Mouse (Mus musculus) gastrocnemius, postnatal 14 days (tissue): Measurements from ENCODE around the gene Ttc21a. TPM values are rescaled to one million over a fixed set of nuclear protein-coding genes. Genes with fewer than 3 reads are reported as not detected.

Experiments used
- DNase-seq: peaks from one replicate; pipeline ENCODE4 v3.0.0; 2021; ENCODE audit warnings: mixed read lengths
- intact Hi-C: fragments of 180-260 bp; cut with DNase I; formaldehyde crosslinking; loops from one replicate; pipeline ENCODE4 v1.15.1; 2025; ENCODE audit warnings: low total_unique reads
- total RNA-seq, 2 experiments: library from RNA; stranded (reverse); gene quantifications; 2 replicates each; pipeline ENCODE4 v1.2.3; 2021

Gene Ttc21a
- total RNA-seq, 2 experiments from 2014 or later = not detected

DNA sequence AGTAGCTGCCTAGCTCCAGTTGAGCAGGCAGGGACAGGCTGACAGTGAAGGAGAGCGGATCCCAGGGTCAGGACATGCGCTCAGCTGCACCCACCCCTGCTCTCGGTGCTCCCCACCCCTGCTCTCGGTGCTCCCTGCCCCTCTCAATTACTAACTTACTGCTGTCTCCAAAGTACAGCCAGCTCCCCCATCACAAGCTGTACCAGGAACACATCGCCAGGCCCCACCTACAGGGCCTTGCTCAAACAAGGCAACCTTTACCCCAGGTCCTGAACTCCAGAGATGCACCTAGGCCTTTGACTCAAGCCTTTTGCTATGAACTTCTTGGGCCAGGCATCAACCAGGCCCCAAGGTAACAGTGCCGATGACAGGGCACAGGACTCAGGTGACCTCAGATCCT, 3.7 kb upstream of the Ttc21a start:
- DNase-seq = no peak
- intact Hi-C loops = no loop called here

- intact Hi-C loops = no loop called here
- no peak for DNase-seq
These were observed 1.1 kb downstream of the Ttc21a start for GRCm38 (mm10) chr9:119938496-119938895.

GRCm38 (mm10) chr9:119939646-119940045, 2.2 kb downstream of the Ttc21a start:
- no peak for DNase-seq
- intact Hi-C loops = no loop called here

DNA sequence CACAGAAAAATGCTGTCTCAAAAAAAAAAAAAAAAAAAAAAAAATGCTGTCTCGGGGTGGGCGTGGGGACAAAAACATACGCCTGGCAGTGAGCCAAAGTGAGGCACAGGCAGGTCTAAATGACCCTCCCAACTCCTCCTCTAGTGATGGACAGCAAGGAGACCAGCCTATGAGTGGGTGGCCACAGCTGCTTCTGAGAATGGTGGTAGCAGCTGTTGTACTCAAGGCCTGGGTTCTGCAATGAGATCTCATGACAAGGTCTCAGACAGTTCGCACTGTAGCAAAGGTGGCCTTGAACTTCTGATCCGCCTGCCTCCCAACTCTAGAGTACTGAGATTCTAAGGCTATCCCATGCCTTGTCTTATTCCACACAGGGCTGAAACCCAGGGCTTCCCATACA, 4.0 kb downstream of the Ttc21a start:
- no peak for DNase-seq
- intact Hi-C loops = no loop called here

DNA sequence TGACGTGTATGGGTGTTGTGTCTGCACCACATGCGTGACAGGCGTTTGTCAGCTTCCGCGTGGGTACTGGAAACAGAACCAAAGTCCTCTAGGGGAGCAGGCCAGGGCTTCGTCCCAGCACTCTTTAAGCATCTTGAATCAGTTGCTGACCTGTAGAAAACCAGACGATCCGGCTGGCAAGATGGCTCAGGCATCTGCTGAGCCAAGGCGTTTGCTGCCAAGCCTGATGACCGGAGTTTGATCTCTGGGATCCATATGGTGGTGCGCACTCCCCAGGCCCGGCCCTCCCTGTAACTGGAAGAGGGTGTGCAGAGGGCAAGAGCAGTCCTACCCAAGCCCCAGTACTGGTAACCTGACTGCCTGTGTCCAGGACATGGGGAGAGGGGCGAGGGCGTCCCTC, 4.5 kb downstream of the Ttc21a start:
- no peak for DNase-seq
- intact Hi-C loops = no loop called here

DNA sequence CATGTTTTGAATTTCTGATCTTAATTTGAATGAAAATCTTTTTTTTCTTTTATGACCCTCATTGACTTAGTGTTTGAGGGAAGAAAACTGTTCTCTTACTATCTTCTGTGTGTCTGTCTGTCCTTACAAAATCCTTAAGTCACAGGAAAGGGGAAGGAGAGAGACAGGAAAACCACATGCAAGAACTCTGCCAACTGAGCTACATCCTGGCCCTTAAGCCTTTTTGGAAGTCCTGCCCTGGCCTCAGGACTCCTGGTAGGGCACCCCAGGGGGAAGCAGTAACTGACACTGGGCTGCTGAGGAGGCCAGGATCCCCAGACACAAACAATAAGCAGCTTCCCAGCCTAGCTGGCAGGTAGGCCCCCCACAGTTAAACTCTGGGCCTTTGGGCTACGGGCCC, 5.9 kb downstream of the Ttc21a start:
- intact Hi-C loops = no loop called here
- no peak for DNase-seq

DNA sequence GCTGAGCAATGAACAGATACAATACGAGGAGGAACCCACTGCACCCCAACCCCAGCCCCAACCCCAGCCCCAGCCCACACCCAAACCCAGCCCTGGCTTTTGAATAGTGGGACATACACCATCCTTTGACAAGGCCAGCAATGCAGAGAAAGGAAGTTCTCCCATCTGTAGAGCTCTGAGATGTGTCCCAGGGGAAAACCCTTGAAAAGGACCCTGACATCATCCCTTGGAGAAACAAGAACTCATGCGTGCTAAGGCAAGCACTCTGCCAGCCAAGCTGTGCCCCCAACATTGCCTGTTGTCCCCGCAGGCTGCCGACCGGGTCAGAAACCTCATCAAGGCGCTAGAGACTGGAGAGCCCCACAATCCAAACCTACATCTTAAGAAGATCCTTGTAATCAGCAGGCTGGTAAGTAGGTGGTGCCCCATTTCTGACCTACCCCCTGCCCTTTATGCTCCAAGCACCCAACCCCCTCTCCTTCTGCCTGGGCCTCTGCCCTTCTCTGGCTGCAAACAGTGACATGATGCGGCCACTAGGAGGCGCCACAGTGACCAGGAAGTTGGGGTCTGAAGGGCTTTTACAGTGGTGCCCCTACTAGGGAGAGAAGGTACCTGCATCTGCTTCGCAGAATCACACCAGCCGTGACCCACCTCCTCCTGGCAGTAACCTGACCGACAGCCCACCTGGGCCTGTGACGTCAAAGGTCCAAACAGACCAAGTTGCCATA, 7.9 kb downstream of the Ttc21a start:
- DNase-seq = no peak
- intact Hi-C loops = no loop called here

- intact Hi-C loops = no loop called here
- no peak for DNase-seq
These were observed 11.4 kb downstream of the Ttc21a start for GRCm38 (mm10) chr9:119948804-119949203.

GRCm38 (mm10) chr9:119950434-119950833, 13.0 kb downstream of the Ttc21a start:
- intact Hi-C loops = no loop called here
- no peak for DNase-seq

DNA sequence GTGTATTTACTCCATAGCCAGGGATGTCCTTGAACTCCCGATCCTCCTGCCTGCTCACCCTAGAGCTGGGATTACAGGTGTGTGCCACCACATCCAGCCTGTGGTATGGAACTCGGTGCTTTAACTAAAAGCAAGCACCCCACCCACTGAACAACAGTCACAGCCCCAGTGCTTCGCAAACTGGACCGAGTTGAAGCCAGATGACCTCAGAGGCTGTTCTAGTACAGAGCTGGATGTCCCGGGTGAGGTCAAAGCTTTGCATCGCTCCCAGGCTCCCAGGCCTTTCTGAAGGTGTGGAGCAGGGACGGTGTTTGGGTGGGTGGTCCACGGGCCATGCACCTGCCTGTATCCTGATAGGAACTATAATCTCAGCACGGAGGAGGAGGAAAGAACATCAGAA, 14.0 kb downstream of the Ttc21a start:
- intact Hi-C loops = no loop called here
- DNase-seq = no peak

- DNase-seq = no peak
- intact Hi-C loops = no loop called here
These were observed 21.4 kb downstream of the Ttc21a start for GRCm38 (mm10) chr9:119958835-119959234.

DNA sequence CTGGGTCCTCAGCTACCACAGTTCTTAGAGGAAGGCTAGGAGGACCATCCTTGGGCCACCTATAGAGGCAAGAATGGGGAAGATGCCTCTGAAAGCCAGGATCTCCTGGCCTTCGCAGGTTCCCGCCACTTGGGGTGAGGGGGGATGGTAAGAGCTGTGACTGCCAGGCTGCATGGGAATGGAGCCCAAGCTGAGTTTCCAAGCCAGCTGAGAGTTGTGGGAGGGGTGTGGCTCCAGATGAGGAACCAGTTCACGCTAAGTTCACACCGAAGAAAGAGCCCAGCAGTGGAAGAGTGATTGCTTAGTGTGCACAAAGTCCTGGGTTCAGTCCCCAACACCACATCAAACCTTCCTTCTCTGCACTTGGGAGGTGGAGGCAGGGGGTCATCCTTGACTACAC, 24.8 kb downstream of the Ttc21a start:
- intact Hi-C loops = loop anchor here (2.0 to 5.0 kb wide), 2 partner anchors 55 to 111 kb away; no protein-coding TSS in a partner anchor

GRCm38 (mm10) chr9:119962987-119963667, 25.7 kb downstream of the Ttc21a start:
- intact Hi-C loops = loop anchor here (2.0 to 5.0 kb wide), 2 partner anchors 54 to 110 kb away; no protein-coding TSS in a partner anchor
- peak; percentile 68 for DNase-seq

More for the DNA sequence above, 24.8 kb downstream of the Ttc21a start:
- no peak for DNase-seq

- DNase-seq = no peak
- intact Hi-C loops = loop anchor here (5.0 kb wide), 1 partner anchor 53 kb away; no protein-coding TSS in a partner anchor
These were observed 26.8 kb downstream of the Ttc21a start for GRCm38 (mm10) chr9:119964206-119964605.

DNA sequence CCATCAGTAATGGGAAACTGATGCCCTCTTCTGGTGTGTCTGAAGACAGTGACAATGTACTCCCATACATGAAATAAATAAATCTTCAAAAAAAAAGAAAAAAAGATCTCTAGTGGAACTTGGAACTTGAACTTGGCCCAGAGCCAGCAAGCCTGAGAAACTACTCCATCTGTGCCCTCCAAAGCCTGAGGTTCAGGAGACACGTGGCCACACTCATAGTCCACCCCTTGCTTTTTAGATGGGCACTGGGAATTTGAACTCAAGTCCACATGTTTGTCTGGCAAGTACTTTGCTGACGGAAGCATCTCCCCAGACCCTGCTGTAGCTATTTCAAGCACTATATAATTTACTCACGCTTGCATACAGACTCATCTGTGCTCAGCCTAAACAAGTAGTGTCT, 27.8 kb downstream of the Ttc21a start:
- no peak for DNase-seq
- intact Hi-C loops = no loop called here

GRCm38 (mm10) chr9:119966221-119966910, 29.0 kb downstream of the Ttc21a start:
- DNase-seq = no peak

GRCm38 (mm10) chr9:119969811-119970210, 32.4 kb downstream of the Ttc21a start:
- intact Hi-C loops = no loop called here
- no peak for DNase-seq

More at GRCm38 (mm10) chr9:119966221-119966910, 29.0 kb downstream of the Ttc21a start:
- intact Hi-C loops = no loop called here

- intact Hi-C loops = no loop called here
- DNase-seq = peak; percentile 58
These were observed 32.8 kb downstream of the Ttc21a start for GRCm38 (mm10) chr9:119970221-119970620.

GRCm38 (mm10) chr9:119970763-119971656, 33.6 kb downstream of the Ttc21a start:
- intact Hi-C loops = no loop called here
- DNase-seq = no peak
